Mouse (Mus musculus): ENCODE results near the gene Sppl2b. TPM values are rescaled to one million over a fixed set of nuclear protein-coding genes. Genes with fewer than 3 reads are reported as not detected.

The Sppl2b gene
- total and polyA plus RNA-seq, 2 experiments: 6.5 to 40.1 TPM

- H3K27ac ChIP-seq (replicated peaks; ENCODE audit: insufficient read depth, low read depth, low read length): peak overlapping the region; percentile 1
- peak overlapping the region; percentile 80 for H3K9ac ChIP-seq (ENCODE audit: low read depth, low read length)
- WGBS: 4% methylated on average over 11 of the region's 11 CpGs
- no peaks in the 10 kb centered on the region for H3K36me3 ChIP-seq (ENCODE audit: control insufficient read depth, insufficient read depth, low read length)
- peaks cover 30% of the 10 kb centered on the region for H3K79me2 ChIP-seq (ENCODE audit: control insufficient read depth, insufficient read depth, low read length)
- H3K27me3 ChIP-seq (ENCODE audit: control insufficient read depth, insufficient read depth, low read length): no peaks in the 10 kb centered on the region
- TF ChIP-seq POLR2A (IDR thresholded peaks at IDR 0.05; ENCODE audit: extremely low read depth, insufficient read depth, low read length) (no peak), CTCF (IDR thresholded peaks at IDR 0.05; ENCODE audit: low read depth, low read length) (no peak)
- peaks cover 6% of the 10 kb centered on the region for H3K4me1 ChIP-seq (ENCODE audit: control insufficient read depth, insufficient read depth, low read length)
- DNase-seq (ENCODE audit: extremely low read depth, low read depth, low spot score): peak; percentile 74
- H3K4me3 ChIP-seq (ENCODE audit: insufficient read depth, low read depth, low read length): peak overlapping the region; percentile 80
Measured at GRCm38 (mm10) chr10:80855749-80856073, 636 bp downstream of the Sppl2b start.

DNA sequence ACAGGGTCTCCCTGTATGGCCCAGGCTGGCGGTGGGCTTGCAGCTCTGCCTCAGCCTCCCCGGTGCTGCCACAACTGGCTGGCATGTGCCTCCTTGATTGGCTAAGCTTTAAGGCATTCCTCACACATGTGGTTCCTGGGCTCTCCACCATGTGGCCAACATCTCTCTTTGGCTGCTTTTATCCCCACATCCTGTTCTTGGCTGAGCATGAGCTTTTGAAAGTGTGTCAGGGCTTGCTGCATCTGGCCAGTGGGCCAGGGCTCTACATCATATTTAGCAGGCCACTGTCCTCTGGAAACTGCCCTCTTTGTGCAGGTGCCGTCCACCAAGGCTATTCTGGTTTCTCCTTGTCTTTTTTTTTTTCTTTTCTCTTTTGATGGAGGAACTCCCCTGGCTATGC is 1.2 kb downstream of the Sppl2b start:
- WGBS: 70% methylated on average over 3 of the region's 3 CpGs
- Histone ChIP-seq H3K9ac (ENCODE audit: low read depth, low read length) (no peak overlapping the region), H3K27me3 (ENCODE audit: control insufficient read depth, insufficient read depth, low read length) (no peaks in the 10 kb centered on the region), H3K4me3 (ENCODE audit: insufficient read depth, low read depth, low read length) (no peak overlapping the region), H3K79me2 (ENCODE audit: control insufficient read depth, insufficient read depth, low read length) (peaks cover 30% of the 10 kb centered on the region), H3K27ac (replicated peaks; ENCODE audit: insufficient read depth, low read depth, low read length) (no peak overlapping the region), H3K36me3 (ENCODE audit: control insufficient read depth, insufficient read depth, low read length) (no peaks in the 10 kb centered on the region), H3K4me1 (ENCODE audit: control insufficient read depth, insufficient read depth, low read length) (peaks cover 6% of the 10 kb centered on the region)
- peak; percentile 41 for DNase-seq (ENCODE audit: extremely low read depth, low read depth, low spot score)
- no peak for TF ChIP-seq CTCF (IDR thresholded peaks at IDR 0.05; ENCODE audit: low read depth, low read length)
- no peak for TF ChIP-seq POLR2A (IDR thresholded peaks at IDR 0.05; ENCODE audit: extremely low read depth, insufficient read depth, low read length)

GRCm38 (mm10) chr10:80856908-80857307 is 1.8 kb downstream of the Sppl2b start:
- DNase-seq (ENCODE audit: extremely low read depth, low read depth, low spot score): no peak
- H3K27me3 ChIP-seq (ENCODE audit: control insufficient read depth, insufficient read depth, low read length): no peaks in the 10 kb centered on the region
- no peak overlapping the region for H3K4me3 ChIP-seq (ENCODE audit: insufficient read depth, low read depth, low read length)
- H3K27ac ChIP-seq (replicated peaks; ENCODE audit: insufficient read depth, low read depth, low read length): no peak overlapping the region
- no peak overlapping the region for H3K9ac ChIP-seq (ENCODE audit: low read depth, low read length)
- 89% methylated on average over 5 of the region's 5 CpGs for WGBS
- peaks cover 6% of the 10 kb centered on the region for H3K4me1 ChIP-seq (ENCODE audit: control insufficient read depth, insufficient read depth, low read length)
- no peaks in the 10 kb centered on the region for H3K36me3 ChIP-seq (ENCODE audit: control insufficient read depth, insufficient read depth, low read length)
- TF ChIP-seq POLR2A (IDR thresholded peaks at IDR 0.05; ENCODE audit: extremely low read depth, insufficient read depth, low read length): no peak
- no peak for TF ChIP-seq CTCF (IDR thresholded peaks at IDR 0.05; ENCODE audit: low read depth, low read length)
- H3K79me2 ChIP-seq (ENCODE audit: control insufficient read depth, insufficient read depth, low read length): peaks cover 30% of the 10 kb centered on the region

DNA sequence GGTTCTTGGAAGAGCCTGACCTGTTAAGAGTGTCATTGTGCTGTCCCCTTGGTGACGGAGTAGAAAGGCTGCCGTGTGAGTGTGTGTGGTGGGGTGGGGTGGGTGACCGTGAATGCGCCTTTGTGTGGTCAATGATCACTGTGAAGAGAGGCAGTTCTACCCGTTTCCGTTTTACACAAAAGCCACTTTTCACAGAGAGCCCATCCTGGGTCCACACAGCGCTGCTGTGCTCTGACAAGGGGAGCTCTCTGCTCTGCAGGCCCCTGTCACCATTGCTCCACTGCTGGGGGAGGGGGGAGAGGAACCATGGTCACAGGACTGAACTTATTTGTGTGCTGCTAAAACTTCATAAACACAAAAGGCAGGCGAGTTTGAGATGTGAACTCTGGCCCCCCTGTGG is 2.3 kb downstream of the Sppl2b start:
- no peak for TF ChIP-seq CTCF (IDR thresholded peaks at IDR 0.05; ENCODE audit: low read depth, low read length)
- TF ChIP-seq POLR2A (IDR thresholded peaks at IDR 0.05; ENCODE audit: extremely low read depth, insufficient read depth, low read length): no peak
- Histone ChIP-seq H3K79me2 (ENCODE audit: control insufficient read depth, insufficient read depth, low read length) (peaks cover 30% of the 10 kb centered on the region), H3K27ac (replicated peaks; ENCODE audit: insufficient read depth, low read depth, low read length) (no peak overlapping the region), H3K27me3 (ENCODE audit: control insufficient read depth, insufficient read depth, low read length) (no peaks in the 10 kb centered on the region), H3K4me3 (ENCODE audit: insufficient read depth, low read depth, low read length) (no peak overlapping the region), H3K9ac (ENCODE audit: low read depth, low read length) (no peak overlapping the region), H3K36me3 (ENCODE audit: control insufficient read depth, insufficient read depth, low read length) (no peaks in the 10 kb centered on the region), H3K4me1 (ENCODE audit: control insufficient read depth, insufficient read depth, low read length) (peaks cover 6% of the 10 kb centered on the region)
- WGBS: 82% methylated on average over 8 of the region's 8 CpGs
- no peak for DNase-seq (ENCODE audit: extremely low read depth, low read depth, low spot score)

GRCm38 (mm10) chr10:80857848-80858247 is 2.8 kb downstream of the Sppl2b start:
- TF ChIP-seq POLR2A (IDR thresholded peaks at IDR 0.05; ENCODE audit: extremely low read depth, insufficient read depth, low read length) (no peak), CTCF (IDR thresholded peaks at IDR 0.05; ENCODE audit: low read depth, low read length) (no peak)
- no peak overlapping the region for H3K4me3 ChIP-seq (ENCODE audit: insufficient read depth, low read depth, low read length)
- H3K27me3 ChIP-seq (ENCODE audit: control insufficient read depth, insufficient read depth, low read length): no peaks in the 10 kb centered on the region
- 80% methylated on average over 3 of the region's 3 CpGs for WGBS
- DNase-seq (ENCODE audit: extremely low read depth, low read depth, low spot score): no peak
- H3K4me1 ChIP-seq (ENCODE audit: control insufficient read depth, insufficient read depth, low read length): peaks cover 6% of the 10 kb centered on the region
- no peak overlapping the region for H3K9ac ChIP-seq (ENCODE audit: low read depth, low read length)
- H3K27ac ChIP-seq (replicated peaks; ENCODE audit: insufficient read depth, low read depth, low read length): no peak overlapping the region
- H3K79me2 ChIP-seq (ENCODE audit: control insufficient read depth, insufficient read depth, low read length): peaks cover 30% of the 10 kb centered on the region
- H3K36me3 ChIP-seq (ENCODE audit: control insufficient read depth, insufficient read depth, low read length): no peaks in the 10 kb centered on the region

GRCm38 (mm10) chr10:80858350-80858935 is 3.4 kb downstream of the Sppl2b start:
- Histone ChIP-seq H3K4me3 (ENCODE audit: insufficient read depth, low read depth, low read length) (no peak overlapping the region), H3K36me3 (ENCODE audit: control insufficient read depth, insufficient read depth, low read length) (no peaks in the 10 kb centered on the region), H3K27ac (replicated peaks; ENCODE audit: insufficient read depth, low read depth, low read length) (no peak overlapping the region), H3K27me3 (ENCODE audit: control insufficient read depth, insufficient read depth, low read length) (no peaks in the 10 kb centered on the region), H3K9ac (ENCODE audit: low read depth, low read length) (no peak overlapping the region), H3K4me1 (ENCODE audit: control insufficient read depth, insufficient read depth, low read length) (peaks cover 6% of the 10 kb centered on the region), H3K79me2 (ENCODE audit: control insufficient read depth, insufficient read depth, low read length) (peaks cover 30% of the 10 kb centered on the region)
- TF ChIP-seq POLR2A (IDR thresholded peaks at IDR 0.05; ENCODE audit: extremely low read depth, insufficient read depth, low read length) (no peak), CTCF (IDR thresholded peaks at IDR 0.05; ENCODE audit: low read depth, low read length) (no peak)
- DNase-seq (ENCODE audit: extremely low read depth, low read depth, low spot score): no peak
- WGBS: 75% methylated on average over 7 of the region's 7 CpGs
